Mouse (Mus musculus): Measurements from ENCODE around the gene Zbtb44. TPM values are rescaled to one million over a fixed set of nuclear protein-coding genes. Genes with fewer than 3 reads are reported as not detected.

Zbtb44 gene
- polyA plus RNA-seq, 1 experiment from 2014 or later, result 6.5 TPM

DNA sequence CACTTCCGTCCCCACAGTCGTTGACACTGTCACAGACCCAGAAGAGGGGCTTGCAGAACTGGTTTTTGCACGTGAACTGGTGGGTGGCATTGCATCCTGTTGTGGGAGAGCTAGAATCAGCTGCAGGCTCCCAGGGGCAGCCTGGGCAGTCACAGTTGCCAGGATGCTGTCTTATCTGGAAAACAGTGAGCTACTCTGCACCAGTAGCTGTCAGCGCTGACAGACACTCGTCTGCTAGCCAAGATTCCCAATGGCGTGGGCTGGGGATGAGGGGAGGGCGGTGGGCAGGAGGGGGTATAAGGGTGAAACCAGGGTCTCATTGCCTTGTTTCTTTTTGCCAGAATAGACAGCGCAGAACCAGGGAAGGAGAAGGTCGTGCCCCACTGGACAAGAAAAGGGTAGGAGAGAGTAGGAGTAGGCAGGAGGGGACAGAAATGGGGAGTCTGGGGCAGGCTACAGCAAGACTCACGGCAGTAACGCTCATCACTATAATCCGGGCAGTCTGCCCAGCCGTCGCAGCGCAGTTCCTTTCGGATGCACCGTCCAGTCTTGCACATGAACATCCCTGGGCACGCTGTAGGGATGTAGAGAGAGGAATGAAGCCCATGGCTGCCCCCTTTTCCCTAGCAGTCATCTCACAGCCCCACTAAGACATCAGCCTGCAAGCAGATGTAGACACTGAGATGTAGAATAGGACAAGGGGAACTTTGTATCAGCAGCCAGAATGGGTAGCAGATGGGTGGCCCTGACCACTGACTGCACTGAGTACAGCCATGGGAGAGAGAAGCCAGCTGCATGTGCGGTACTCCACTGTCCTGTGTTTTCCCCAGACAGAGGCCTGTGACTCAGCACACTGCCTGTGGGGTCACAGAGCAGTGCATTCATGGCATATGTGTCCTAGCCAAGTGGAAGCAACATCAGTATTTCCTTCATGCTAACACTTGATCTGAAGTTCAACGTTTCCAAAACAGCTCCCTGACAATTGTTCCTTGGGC lies 66.9 kb downstream of the Zbtb44 start:
- TF ChIP-seq CTCF (IDR thresholded peaks at IDR 0.05; ENCODE audit: low read depth) (no peak), EP300 (optimal IDR thresholded peaks at IDR 0.05) (no peak)
- DNase-seq (ENCODE audit: low spot score) (no peak), ATAC-seq (ENCODE audit: low FRiP score, low TSS enrichment) (peak; percentile 64; the same call in 1 of the 2 replicates)
- no peaks in the 10 kb centered on the region for H3K27me3 ChIP-seq (ENCODE audit: control insufficient read depth, insufficient read depth, low read length)
- 72% methylated on average over 20 of the region's 20 CpGs for WGBS
- no peaks in the 10 kb centered on the region for H3K9me3 ChIP-seq (ENCODE audit: control insufficient read depth, low read length)
- no peaks in the 10 kb centered on the region for H3K36me3 ChIP-seq (ENCODE audit: control insufficient read depth, insufficient read depth, low read length)
- no peak overlapping the region for H3K4me3 ChIP-seq (ENCODE audit: low read depth, low read length)
- no peak overlapping the region for H3K9ac ChIP-seq (ENCODE audit: low read length)
- H3K4me2 ChIP-seq (replicated peaks; ENCODE audit: low read depth), result no peak overlapping the region
- no peaks in the 10 kb centered on the region for H3K4me1 ChIP-seq (replicated peaks; ENCODE audit: control insufficient read depth, insufficient read depth)
- no peak overlapping the region for H3K27ac ChIP-seq (replicated peaks)

DNA sequence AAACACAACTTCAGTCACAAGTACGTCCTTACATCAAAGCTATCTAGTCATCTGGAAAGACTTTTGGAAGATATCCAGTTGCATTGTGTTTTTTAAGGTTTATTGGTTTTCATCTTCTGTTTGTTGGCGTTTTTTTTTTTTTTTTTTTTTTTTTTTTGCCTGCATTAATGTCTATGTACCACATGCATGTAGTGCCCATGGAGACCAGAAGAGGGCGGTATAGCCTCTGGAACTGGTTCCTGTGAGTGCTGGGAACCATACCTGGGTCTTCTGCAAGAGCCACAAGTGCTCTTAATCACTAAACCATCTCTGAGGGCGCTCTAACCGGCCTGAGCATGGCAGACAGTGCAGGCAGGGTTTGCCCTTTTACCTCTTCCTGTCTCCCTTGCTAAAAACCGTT lies 67.7 kb downstream of the Zbtb44 start:
- DNase-seq (ENCODE audit: low spot score) (no peak), ATAC-seq (ENCODE audit: low FRiP score, low TSS enrichment) (no peak)
- no peak overlapping the region for H3K4me2 ChIP-seq (replicated peaks; ENCODE audit: low read depth)
- TF ChIP-seq EP300 (optimal IDR thresholded peaks at IDR 0.05) (no peak), CTCF (IDR thresholded peaks at IDR 0.05; ENCODE audit: low read depth) (peak; percentile 35; the same call in 1 of the 2 replicates)
- 78% methylated on average over 6 of the region's 6 CpGs for WGBS
- no peaks in the 10 kb centered on the region for H3K9me3 ChIP-seq (ENCODE audit: control insufficient read depth, low read length)
- no peaks in the 10 kb centered on the region for H3K36me3 ChIP-seq (ENCODE audit: control insufficient read depth, insufficient read depth, low read length)
- H3K4me1 ChIP-seq (replicated peaks; ENCODE audit: control insufficient read depth, insufficient read depth), result no peaks in the 10 kb centered on the region
- no peaks in the 10 kb centered on the region for H3K27me3 ChIP-seq (ENCODE audit: control insufficient read depth, insufficient read depth, low read length)
- no peak overlapping the region for H3K27ac ChIP-seq (replicated peaks)
- H3K4me3 ChIP-seq (ENCODE audit: low read depth, low read length), result no peak overlapping the region
- no peak overlapping the region for H3K9ac ChIP-seq (ENCODE audit: low read length)

DNA sequence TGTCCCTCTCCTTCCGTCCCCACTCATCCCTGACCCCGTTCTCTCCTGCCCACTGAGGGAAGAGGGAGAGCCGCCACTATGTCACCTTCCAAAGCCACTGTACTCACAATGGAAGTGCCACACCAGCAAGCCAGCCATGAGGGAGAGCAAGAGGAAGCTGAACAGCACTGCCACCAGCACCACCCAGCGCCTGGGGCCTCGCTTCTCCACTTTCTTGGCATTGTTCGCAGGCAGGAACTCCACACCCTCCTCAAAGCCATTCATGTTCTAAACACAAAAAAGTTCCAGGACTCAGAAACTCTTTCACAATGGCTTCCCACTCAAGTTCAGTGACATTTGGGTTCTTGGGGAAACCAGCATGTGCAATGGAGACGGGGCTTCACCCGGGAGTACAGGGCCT lies 78.0 kb downstream of the Zbtb44 start:
- H3K27ac ChIP-seq (replicated peaks), result peak overlapping the region; percentile 30; the same call in 1 of the 2 replicates
- no peaks in the 10 kb centered on the region for H3K27me3 ChIP-seq (ENCODE audit: control insufficient read depth, insufficient read depth, low read length)
- H3K4me1 ChIP-seq (replicated peaks; ENCODE audit: control insufficient read depth, insufficient read depth), result no peaks in the 10 kb centered on the region
- no peak overlapping the region for H3K4me2 ChIP-seq (replicated peaks; ENCODE audit: low read depth)
- TF ChIP-seq EP300 (optimal IDR thresholded peaks at IDR 0.05) (no peak), CTCF (IDR thresholded peaks at IDR 0.05; ENCODE audit: low read depth) (no peak)
- no peak overlapping the region for H3K9ac ChIP-seq (ENCODE audit: low read length)
- no peaks in the 10 kb centered on the region for H3K9me3 ChIP-seq (ENCODE audit: control insufficient read depth, low read length)
- DNase-seq (ENCODE audit: low spot score), result no peak
- H3K36me3 ChIP-seq (ENCODE audit: control insufficient read depth, insufficient read depth, low read length), result 0 out of 2 replicates have a peak, but pooled peaks cover 3% of the 10 kb centered on the region
- H3K4me3 ChIP-seq (ENCODE audit: low read depth, low read length), result no peak overlapping the region
- 0 out of 2 replicates have a peak, but pooled peaks have one; percentile 23 for ATAC-seq (ENCODE audit: low FRiP score, low TSS enrichment)
- WGBS, result 70% methylated on average over 8 of the region's 8 CpGs

DNA sequence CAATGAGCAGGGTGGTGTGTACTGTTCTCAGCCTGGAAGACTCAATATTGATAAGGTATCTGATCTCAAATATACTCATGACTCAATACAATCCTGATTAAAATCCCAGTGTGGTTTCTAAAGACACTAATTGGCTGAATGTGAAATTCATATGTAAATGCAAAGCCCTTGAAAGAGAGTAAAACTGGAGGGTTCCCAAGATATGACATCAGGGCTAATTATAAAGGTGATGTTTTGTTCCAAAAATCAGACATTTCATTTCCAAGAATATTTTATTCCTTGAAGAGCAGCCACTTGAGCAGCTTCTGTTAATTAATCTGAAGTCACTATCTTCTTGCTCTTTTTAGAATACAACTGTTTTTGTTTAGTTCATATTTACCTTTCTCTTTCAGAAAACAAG lies 85.1 kb downstream of the Zbtb44 start:
- DNase-seq (ENCODE audit: low spot score) (no peak), ATAC-seq (ENCODE audit: low FRiP score, low TSS enrichment) (no peak)
- Histone ChIP-seq H3K27ac (replicated peaks) (no peak overlapping the region), H3K4me3 (ENCODE audit: low read depth, low read length) (no peak overlapping the region), H3K36me3 (ENCODE audit: control insufficient read depth, insufficient read depth, low read length) (no peaks in the 10 kb centered on the region), H3K4me2 (replicated peaks; ENCODE audit: low read depth) (no peak overlapping the region), H3K9me3 (ENCODE audit: control insufficient read depth, low read length) (no peaks in the 10 kb centered on the region), H3K27me3 (ENCODE audit: control insufficient read depth, insufficient read depth, low read length) (no peaks in the 10 kb centered on the region), H3K9ac (ENCODE audit: low read length) (no peak overlapping the region), H3K4me1 (replicated peaks; ENCODE audit: control insufficient read depth, insufficient read depth) (no peaks in the 10 kb centered on the region; the same call in 1 of the 2 replicates)
- TF ChIP-seq CTCF (IDR thresholded peaks at IDR 0.05; ENCODE audit: low read depth), result no peak
- no peak for TF ChIP-seq EP300 (optimal IDR thresholded peaks at IDR 0.05)

DNA sequence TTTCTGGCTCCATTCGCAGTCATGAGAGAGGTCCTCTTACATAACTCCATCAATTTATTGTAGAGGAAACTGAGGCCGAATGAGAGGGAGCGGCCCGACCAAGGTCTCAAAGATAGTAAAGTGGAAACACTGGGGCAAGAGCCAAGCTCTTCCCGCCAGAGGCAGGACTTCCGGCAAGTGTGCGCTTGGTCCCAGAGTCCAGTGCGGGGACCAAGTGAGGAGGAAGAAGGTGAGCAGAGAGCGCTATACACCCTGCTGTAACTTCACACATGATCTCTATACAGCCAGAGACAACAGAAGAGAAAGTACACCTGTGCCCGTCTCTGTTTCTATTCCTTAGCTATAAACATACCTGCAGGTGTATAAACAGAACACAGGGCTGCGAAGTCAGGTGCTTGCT lies 86.6 kb downstream of the Zbtb44 start:
- ATAC-seq (ENCODE audit: low FRiP score, low TSS enrichment) (peak; percentile 48), DNase-seq (ENCODE audit: low spot score) (no peak)
- 82% methylated on average over 11 of the region's 11 CpGs for WGBS
- no peaks in the 10 kb centered on the region for H3K36me3 ChIP-seq (ENCODE audit: control insufficient read depth, insufficient read depth, low read length)
- H3K4me3 ChIP-seq (ENCODE audit: low read depth, low read length), result no peak overlapping the region
- no peak overlapping the region for H3K27ac ChIP-seq (replicated peaks)
- no peaks in the 10 kb centered on the region for H3K27me3 ChIP-seq (ENCODE audit: control insufficient read depth, insufficient read depth, low read length)
- TF ChIP-seq EP300 (optimal IDR thresholded peaks at IDR 0.05), result no peak
- TF ChIP-seq CTCF (IDR thresholded peaks at IDR 0.05; ENCODE audit: low read depth), result no peak
- H3K9ac ChIP-seq (ENCODE audit: low read length), result no peak overlapping the region
- no peak overlapping the region for H3K4me2 ChIP-seq (replicated peaks; ENCODE audit: low read depth)
- H3K4me1 ChIP-seq (replicated peaks; ENCODE audit: control insufficient read depth, insufficient read depth), result no peaks in the 10 kb centered on the region; the same call in 1 of the 2 replicates
- H3K9me3 ChIP-seq (ENCODE audit: control insufficient read depth, low read length), result no peaks in the 10 kb centered on the region

DNA sequence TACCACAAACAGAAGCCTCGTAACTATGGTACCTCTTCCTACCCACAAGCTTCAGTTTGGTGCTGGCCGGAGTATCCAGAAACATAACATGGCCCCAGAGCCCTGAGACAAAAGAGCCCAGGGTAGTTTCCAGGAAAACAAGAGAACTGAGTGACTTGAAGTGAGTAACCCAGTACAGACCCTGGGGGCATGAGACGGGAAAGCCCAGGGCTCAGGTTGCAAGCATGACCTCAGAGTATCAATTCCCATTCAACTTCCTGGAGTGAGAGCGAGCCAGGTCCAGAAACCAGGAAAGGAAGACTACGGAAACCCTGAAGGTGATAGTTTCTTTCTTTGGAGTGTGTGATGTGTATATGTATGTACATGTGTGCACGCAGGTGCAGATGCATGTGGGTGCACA lies 87.0 kb downstream of the Zbtb44 start:
- TF ChIP-seq CTCF (IDR thresholded peaks at IDR 0.05; ENCODE audit: low read depth), result no peak
- H3K36me3 ChIP-seq (ENCODE audit: control insufficient read depth, insufficient read depth, low read length), result no peaks in the 10 kb centered on the region
- H3K9me3 ChIP-seq (ENCODE audit: control insufficient read depth, low read length), result no peaks in the 10 kb centered on the region
- no peaks in the 10 kb centered on the region for H3K27me3 ChIP-seq (ENCODE audit: control insufficient read depth, insufficient read depth, low read length)
- 70% methylated on average over 6 of the region's 6 CpGs for WGBS
- ATAC-seq (ENCODE audit: low FRiP score, low TSS enrichment), result peak; percentile 57
- no peaks in the 10 kb centered on the region; the same call in 1 of the 2 replicates for H3K4me1 ChIP-seq (replicated peaks; ENCODE audit: control insufficient read depth, insufficient read depth)
- H3K4me2 ChIP-seq (replicated peaks; ENCODE audit: low read depth), result no peak overlapping the region
- no peak overlapping the region for H3K27ac ChIP-seq (replicated peaks)
- H3K9ac ChIP-seq (ENCODE audit: low read length), result no peak overlapping the region
- H3K4me3 ChIP-seq (ENCODE audit: low read depth, low read length), result no peak overlapping the region
- DNase-seq (ENCODE audit: low spot score), result no peak
